Mouse (Mus musculus) hindbrain, postnatal 0 days (tissue): Measurements from ENCODE around the gene Rnaseh2a. TPM values are rescaled to one million over a fixed set of nuclear protein-coding genes. Genes with fewer than 3 reads are reported as not detected.

Experiments used
- ATAC-seq: fragments of 200-750 bp; cut with Nextera tagmentation; 2 replicates; pipeline ENCODE4 v1.8.0; 2017; ENCODE audit warnings: mild to moderate bottlenecking, moderate TSS enrichment, moderate library complexity
- DNase-seq: peaks from one replicate; pipeline ENCODE4 v3.0.0-alpha.2; 2015; ENCODE audit warnings: low spot score
- H3K27ac ChIP-seq: fragments of 300-500 bp; sonication (generic); 2 replicates; pipeline ENCODE4 v1.5.1; 2014; ENCODE audit warnings: mild to moderate bottlenecking
- H3K27me3 ChIP-seq: fragments of 300-500 bp; sonication (generic); 2 replicates; pipeline ENCODE4 v1.6.1; 2014; ENCODE audit warnings: low read length, mixed read lengths; ENCODE audit not compliant: insufficient read depth
- H3K36me3 ChIP-seq: fragments of 300-500 bp; sonication (generic); 2 replicates; pipeline ENCODE4 v1.6.1; 2014; ENCODE audit warnings: low read length, mixed read lengths; ENCODE audit not compliant: insufficient read depth
- H3K4me1 ChIP-seq: fragments of 300-500 bp; sonication (generic); 2 replicates; pipeline ENCODE4 v1.6.1; 2014; ENCODE audit warnings: antibody characterized with exemption, low read length, mixed read lengths; ENCODE audit not compliant: insufficient read depth
- H3K4me2 ChIP-seq: fragments of 300-500 bp; sonication (generic); 2 replicates; pipeline ENCODE4 v1.6.1; 2014; ENCODE audit warnings: low read depth, mild to moderate bottlenecking, low read length, moderate library complexity, mixed read lengths
- H3K4me3 ChIP-seq: fragments of 300-500 bp; sonication (generic); 2 replicates; pipeline ENCODE4 v1.5.1; 2014; ENCODE audit warnings: low read length
- H3K9ac ChIP-seq: fragments of 300-500 bp; sonication (generic); replicated peaks from 2 replicates; pipeline ENCODE4 v1.6.1; 2014; ENCODE audit warnings: mild to moderate bottlenecking, low read length, moderate library complexity, mixed read lengths
- H3K9me3 ChIP-seq: fragments of 300-500 bp; sonication (generic); 2 replicates; pipeline ENCODE4 v1.6.1; 2016; ENCODE audit warnings: low read length, mixed read lengths
- CTCF ChIP-seq: IDR thresholded peaks from 2 replicates; pipeline ENCODE4 v1.5.1; 2016; ENCODE audit warnings: antibody characterized with exemption, control low read depth, low read depth
- WGBS: fragments of 180-500 bp; shearing (Covaris S2); extraction: QIAGEN DNeasy Blood & Tissue Kit; methylation state at CpG from one replicate; pipeline ENCODE4 v1.1.7; 2014; 5-methylcytosine and 5-hydroxymethylcytosine counted together
- polyA plus RNA-seq: library from polyadenylated mRNA; unstranded; fragments of >200 nt; fragmentation: Nextera tagmentation; extraction: Ambion mirVana; gene quantifications from 2 replicates; pipeline ENCODE4 v1.2.1, GENCODE M21; 2015
- total RNA-seq: library from RNA; depleted of rRNA; stranded (reverse); fragments of >200 nt; gene quantifications from 2 replicates; pipeline ENCODE4 v1.2.3, GENCODE M21; 2014

The Rnaseh2a gene
- total and polyA plus RNA-seq, 2 experiments from 2014 or later: 45.9 to 59.0 TPM

GRCm38 (mm10) chr8:84913960-84914359 lies 55.6 kb downstream of the Rnaseh2a start:
- Histone ChIP-seq H3K4me3 (no peak overlapping the region), H3K9me3 (no peaks in the 10 kb centered on the region), H3K4me1 (no peaks in the 10 kb centered on the region), H3K27ac (no peak overlapping the region), H3K4me2 (no peak overlapping the region), H3K27me3 (no peaks in the 10 kb centered on the region), H3K36me3 (peaks cover 52% of the 10 kb centered on the region), H3K9ac (no peak overlapping the region)
- peak; percentile 58 for TF ChIP-seq CTCF
- no peak for ATAC-seq
- DNase-seq: peak; percentile 77
- 36% methylated on average over 4 of the region's 4 CpGs for WGBS

GRCm38 (mm10) chr8:84913502-84913900 lies 56.1 kb downstream of the Rnaseh2a start:
- no peak for ATAC-seq
- Histone ChIP-seq H3K9ac (no peak overlapping the region), H3K9me3 (no peaks in the 10 kb centered on the region), H3K27me3 (no peaks in the 10 kb centered on the region), H3K36me3 (peaks cover 48% of the 10 kb centered on the region), H3K4me1 (no peaks in the 10 kb centered on the region), H3K27ac (no peak overlapping the region), H3K4me3 (peak overlapping the region; percentile 19; the same call in 1 of the 2 replicates), H3K4me2 (peak overlapping the region; percentile 51)
- WGBS: 22% methylated on average over 9 of the region's 9 CpGs
- TF ChIP-seq CTCF: no peak
- no peak for DNase-seq

- no peak overlapping the region for H3K27ac ChIP-seq
- DNase-seq (peak; percentile 61), ATAC-seq (0 out of 2 replicates have a peak, but pooled peaks have one; percentile 3)
- peaks cover 44% of the 10 kb centered on the region for H3K36me3 ChIP-seq
- H3K4me2 ChIP-seq: peak overlapping the region; percentile 51
- H3K27me3 ChIP-seq: no peaks in the 10 kb centered on the region
- H3K9me3 ChIP-seq: no peaks in the 10 kb centered on the region
- H3K9ac ChIP-seq: no peak overlapping the region
- no peaks in the 10 kb centered on the region for H3K4me1 ChIP-seq
- H3K4me3 ChIP-seq: peak overlapping the region; percentile 19; the same call in 1 of the 2 replicates
- no peak for TF ChIP-seq CTCF
- 8% methylated on average over 55 of the region's 55 CpGs for WGBS
Measured at GRCm38 (mm10) chr8:84912895-84913501, 56.6 kb downstream of the Rnaseh2a start.

- Histone ChIP-seq H3K9me3 (no peaks in the 10 kb centered on the region), H3K4me2 (peak overlapping the region; percentile 51; the same call in 1 of the 2 replicates), H3K36me3 (peaks cover 38% of the 10 kb centered on the region), H3K9ac (no peak overlapping the region), H3K27ac (no peak overlapping the region), H3K4me3 (no peak overlapping the region), H3K4me1 (no peaks in the 10 kb centered on the region), H3K27me3 (no peaks in the 10 kb centered on the region)
- 29% methylated on average over 27 of the region's 27 CpGs for WGBS
- DNase-seq: no peak
- TF ChIP-seq CTCF: no peak
- no peak for ATAC-seq
Measured at GRCm38 (mm10) chr8:84912391-84912790, 57.2 kb downstream of the Rnaseh2a start.

GRCm38 (mm10) chr8:84911854-84912253 lies 57.7 kb downstream of the Rnaseh2a start:
- no peaks in the 10 kb centered on the region for H3K9me3 ChIP-seq
- no peak for DNase-seq
- TF ChIP-seq CTCF: no peak
- H3K36me3 ChIP-seq: peaks cover 35% of the 10 kb centered on the region
- H3K4me3 ChIP-seq: no peak overlapping the region
- H3K27ac ChIP-seq: no peak overlapping the region
- no peak for ATAC-seq
- no peak overlapping the region for H3K9ac ChIP-seq
- no peaks in the 10 kb centered on the region for H3K4me1 ChIP-seq
- no peak overlapping the region for H3K4me2 ChIP-seq
- no peaks in the 10 kb centered on the region for H3K27me3 ChIP-seq
- WGBS: 83% methylated on average over 9 of the region's 9 CpGs

- no peak overlapping the region for H3K27ac ChIP-seq
- ATAC-seq (no peak), DNase-seq (no peak)
- TF ChIP-seq CTCF: no peak
- H3K9me3 ChIP-seq: no peaks in the 10 kb centered on the region
- 86% methylated on average over 6 of the region's 6 CpGs for WGBS
- no peaks in the 10 kb centered on the region for H3K4me1 ChIP-seq
- no peak overlapping the region for H3K4me3 ChIP-seq
- H3K4me2 ChIP-seq: no peak overlapping the region
- peaks cover 22% of the 10 kb centered on the region; the same call in 1 of the 2 replicates for H3K36me3 ChIP-seq
- no peaks in the 10 kb centered on the region for H3K27me3 ChIP-seq
- no peak overlapping the region for H3K9ac ChIP-seq
Measured at GRCm38 (mm10) chr8:84910551-84910950, 59.0 kb downstream of the Rnaseh2a start.

- no peaks in the 10 kb centered on the region for H3K9me3 ChIP-seq
- ATAC-seq: no peak
- H3K9ac ChIP-seq: no peak overlapping the region
- H3K36me3 ChIP-seq: peaks cover 21% of the 10 kb centered on the region; the same call in 1 of the 2 replicates
- WGBS: 86% methylated on average over 5 of the region's 5 CpGs
- no peak for DNase-seq
- no peak overlapping the region for H3K4me2 ChIP-seq
- no peaks in the 10 kb centered on the region for H3K4me1 ChIP-seq
- no peak overlapping the region for H3K27ac ChIP-seq
- TF ChIP-seq CTCF: no peak
- H3K27me3 ChIP-seq: no peaks in the 10 kb centered on the region
- no peak overlapping the region for H3K4me3 ChIP-seq
Measured at GRCm38 (mm10) chr8:84909949-84910348, 59.6 kb downstream of the Rnaseh2a start.
